Mouse (Mus musculus) hindbrain, embryonic 12.5 days (tissue): ENCODE results near the gene Eif5b. TPM values are rescaled to one million over a fixed set of nuclear protein-coding genes. Genes with fewer than 3 reads are reported as not detected.
"Not testable (repeated sequence)": the region's sequence is repeated elsewhere in the genome, so short reads cannot be mapped to it uniquely, and the experiment has no call there.

Experiments used
- ATAC-seq: fragments of 200-750 bp; cut with Nextera tagmentation; 2 replicates; pipeline ENCODE4 v1.8.0; 2017; ENCODE audit warnings: moderate TSS enrichment; ENCODE audit not compliant: low FRiP score
- H3K27ac ChIP-seq: fragments of 300-500 bp; sonication (generic); 2 replicates; pipeline ENCODE4 v1.5.1; 2016; ENCODE audit warnings: mild to moderate bottlenecking
- H3K27me3 ChIP-seq: fragments of 300-500 bp; sonication (generic); 2 replicates; pipeline ENCODE4 v1.6.1; 2016; ENCODE audit warnings: mild to moderate bottlenecking
- H3K36me3 ChIP-seq: fragments of 300-500 bp; sonication (generic); 2 replicates; pipeline ENCODE4 v1.6.1; 2016; ENCODE audit warnings: mild to moderate bottlenecking
- H3K4me1 ChIP-seq: fragments of 300-500 bp; sonication (generic); 2 replicates; pipeline ENCODE4 v1.6.1; 2016
- H3K4me2 ChIP-seq: fragments of 300-500 bp; sonication (generic); replicated peaks from 2 replicates; pipeline ENCODE4 v1.6.1; 2016; ENCODE audit warnings: mild to moderate bottlenecking
- H3K4me3 ChIP-seq: fragments of 300-500 bp; sonication (generic); 2 replicates; pipeline ENCODE4 v1.5.1; 2016; ENCODE audit warnings: mild to moderate bottlenecking
- H3K9ac ChIP-seq: fragments of 300-500 bp; sonication (generic); 2 replicates; pipeline ENCODE4 v1.6.1; 2016; ENCODE audit warnings: mild to moderate bottlenecking, moderate library complexity
- H3K9me3 ChIP-seq: fragments of 300-500 bp; sonication (generic); replicated peaks from 2 replicates; pipeline ENCODE4 v1.6.1; 2016; ENCODE audit warnings: mild to moderate bottlenecking
- whole genome bisulfite sequencing: fragments of 180-500 bp; shearing (Covaris S2); methylation state at CpG from one replicate; pipeline ENCODE4 v1.1.7; 2016; 5-methylcytosine and 5-hydroxymethylcytosine counted together
- polyA plus RNA-seq: library from polyadenylated mRNA; unstranded; fragments of >200 nt; fragmentation: Nextera tagmentation; extraction: Ambion mirVana; gene quantifications from 2 replicates; pipeline ENCODE4 v1.2.1, GENCODE M21; 2016

Gene Eif5b
- polyA plus RNA-seq, 1 experiment from 2014 or later, result 31.3 TPM

DNA sequence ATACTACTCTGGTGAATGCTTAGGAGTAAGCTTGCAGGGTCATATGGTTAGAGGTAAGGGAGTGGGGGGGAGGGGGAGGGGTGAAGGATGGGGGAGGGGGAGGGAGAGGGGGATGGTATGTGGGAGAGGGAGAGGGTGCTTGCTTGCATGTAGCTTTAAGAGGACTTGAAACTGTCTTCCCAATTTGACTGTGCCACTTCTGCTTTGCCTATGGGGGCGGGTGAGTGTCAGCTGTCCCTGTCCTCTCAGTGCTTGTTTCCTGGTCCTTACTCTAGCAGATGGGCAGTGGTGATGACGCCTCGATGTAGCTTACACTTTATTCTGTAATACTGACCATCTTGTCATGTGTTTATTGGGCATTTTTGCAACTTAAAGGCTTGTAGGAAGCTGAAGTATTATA lies 14.3 kb downstream of the Eif5b start:
- no peak for ATAC-seq
- Histone ChIP-seq H3K27me3 (no peaks in the 10 kb centered on the region), H3K4me2 (no peak overlapping the region), H3K27ac (no peak overlapping the region), H3K4me1 (no peaks in the 10 kb centered on the region), H3K36me3 (no peaks in the 10 kb centered on the region), H3K9ac (no peak overlapping the region), H3K9me3 (no peaks in the 10 kb centered on the region), H3K4me3 (no peak overlapping the region)
- 86% methylated on average over 3 of the region's 3 CpGs for WGBS

- Histone ChIP-seq H3K4me1 (no peaks in the 10 kb centered on the region), H3K4me2 (no peak overlapping the region), H3K27ac (no peak overlapping the region), H3K27me3 (no peaks in the 10 kb centered on the region), H3K9ac (no peak overlapping the region), H3K9me3 (no peaks in the 10 kb centered on the region), H3K4me3 (no peak overlapping the region), H3K36me3 (no peaks in the 10 kb centered on the region)
- ATAC-seq, result no peak
Measured at GRCm38 (mm10) chr1:38012509-38012908, 14.7 kb downstream of the Eif5b start.

- Histone ChIP-seq H3K4me1 (no peaks in the 10 kb centered on the region), H3K27me3 (no peaks in the 10 kb centered on the region), H3K36me3 (peaks cover 14% of the 10 kb centered on the region), H3K27ac (no peak overlapping the region), H3K9ac (no peak overlapping the region), H3K4me3 (no peak overlapping the region), H3K9me3 (no peaks in the 10 kb centered on the region), H3K4me2 (no peak overlapping the region)
- WGBS, result 96% methylated on average over 2 of the region's 2 CpGs
- ATAC-seq, result no peak
Measured at GRCm38 (mm10) chr1:38014551-38015203, 16.9 kb downstream of the Eif5b start.

GRCm38 (mm10) chr1:38027301-38027700 lies 29.5 kb downstream of the Eif5b start:
- 94% methylated on average over 7 of the region's 7 CpGs for WGBS
- Histone ChIP-seq H3K9me3 (no peaks in the 10 kb centered on the region), H3K9ac (no peak overlapping the region), H3K36me3 (peaks cover 30% of the 10 kb centered on the region), H3K4me1 (no peaks in the 10 kb centered on the region), H3K27ac (no peak overlapping the region), H3K27me3 (no peaks in the 10 kb centered on the region), H3K4me2 (no peak overlapping the region), H3K4me3 (no peak overlapping the region)
- no peak for ATAC-seq

- Histone ChIP-seq H3K27ac (no peak overlapping the region), H3K4me3 (no peak overlapping the region), H3K4me2 (no peak overlapping the region), H3K27me3 (no peaks in the 10 kb centered on the region), H3K36me3 (peaks cover 35% of the 10 kb centered on the region), H3K9ac (no peak overlapping the region), H3K4me1 (no peaks in the 10 kb centered on the region), H3K9me3 (no peaks in the 10 kb centered on the region)
- no peak for ATAC-seq
- WGBS, result 94% methylated on average over 5 of the region's 5 CpGs
Measured at GRCm38 (mm10) chr1:38031391-38031790, 33.6 kb downstream of the Eif5b start.

GRCm38 (mm10) chr1:38035521-38035920 lies 37.7 kb downstream of the Eif5b start:
- ATAC-seq, result no peak
- H3K36me3 ChIP-seq, result peaks cover 70% of the 10 kb centered on the region
- 89% methylated on average over 4 of the region's 4 CpGs for WGBS
- no peaks in the 10 kb centered on the region for H3K4me1 ChIP-seq
- H3K27me3 ChIP-seq, result no peaks in the 10 kb centered on the region
- no peak overlapping the region for H3K4me2 ChIP-seq
- no peaks in the 10 kb centered on the region for H3K9me3 ChIP-seq
- H3K9ac ChIP-seq, result no peak overlapping the region
- H3K27ac ChIP-seq, result no peak overlapping the region
- H3K4me3 ChIP-seq, result no peak overlapping the region

- 94% methylated on average over 5 of the region's 5 CpGs for WGBS
- H3K36me3 ChIP-seq, result peaks cover 79% of the 10 kb centered on the region
- ATAC-seq, result no peak
Measured at GRCm38 (mm10) chr1:38037375-38037774, 39.6 kb downstream of the Eif5b start.

DNA sequence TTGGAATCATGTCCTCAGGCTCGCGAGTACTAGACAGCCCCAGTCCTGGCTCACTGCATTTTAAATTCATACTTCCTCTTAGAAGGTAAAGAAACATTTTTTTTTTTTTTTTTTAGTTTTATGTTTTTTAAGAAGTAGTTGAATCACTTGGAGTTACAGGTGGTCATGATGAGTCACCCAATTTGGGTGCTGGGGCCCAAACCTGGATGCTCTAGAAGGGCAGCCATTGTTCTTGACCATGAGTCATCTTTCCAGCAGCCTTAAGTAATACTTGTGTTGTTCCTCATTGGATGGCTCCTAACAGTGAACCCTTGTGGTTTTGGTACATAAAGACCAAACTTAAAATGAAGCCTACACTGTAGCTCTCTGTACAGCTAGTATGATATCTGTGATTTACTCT lies 41.1 kb downstream of the Eif5b start:
- no peak for ATAC-seq
- WGBS, result 97% methylated on average over 2 of the region's 2 CpGs
- Histone ChIP-seq H3K36me3 (peaks cover 77% of the 10 kb centered on the region), H3K4me2 (no peak overlapping the region), H3K4me3 (no peak overlapping the region), H3K4me1 (no peaks in the 10 kb centered on the region), H3K27ac (no peak overlapping the region), H3K9ac (no peak overlapping the region), H3K9me3 (no peaks in the 10 kb centered on the region), H3K27me3 (no peaks in the 10 kb centered on the region)

More at GRCm38 (mm10) chr1:38037375-38037774, 39.6 kb downstream of the Eif5b start:
- Histone ChIP-seq H3K4me3 (no peak overlapping the region), H3K4me2 (no peak overlapping the region), H3K9me3 (no peaks in the 10 kb centered on the region), H3K4me1 (no peaks in the 10 kb centered on the region), H3K27me3 (no peaks in the 10 kb centered on the region), H3K27ac (no peak overlapping the region), H3K9ac (no peak overlapping the region)

GRCm38 (mm10) chr1:38048121-38048520 lies 50.3 kb downstream of the Eif5b start:
- Histone ChIP-seq H3K4me3 (no peak overlapping the region), H3K4me1 (no peaks in the 10 kb centered on the region), H3K27me3 (no peaks in the 10 kb centered on the region), H3K27ac (no peak overlapping the region), H3K9ac (no peak overlapping the region), H3K4me2 (no peak overlapping the region), H3K9me3 (no peaks in the 10 kb centered on the region), H3K36me3 (peaks cover 86% of the 10 kb centered on the region)
- 90% methylated on average over 3 of the region's 3 CpGs for WGBS
- ATAC-seq, result no peak

- H3K36me3 ChIP-seq, result peaks cover 94% of the 10 kb centered on the region
- WGBS, result 78% methylated on average over 4 of the region's 4 CpGs
Measured at GRCm38 (mm10) chr1:38049562-38049961, 51.8 kb downstream of the Eif5b start.

GRCm38 (mm10) chr1:38055176-38055575 lies 57.4 kb downstream of the Eif5b start:
- H3K9ac ChIP-seq, result no peak overlapping the region
- no peak for ATAC-seq
- H3K27me3 ChIP-seq, result no peaks in the 10 kb centered on the region
- no peak overlapping the region for H3K4me3 ChIP-seq
- no peaks in the 10 kb centered on the region for H3K9me3 ChIP-seq
- no peaks in the 10 kb centered on the region for H3K4me1 ChIP-seq
- WGBS, result 96% methylated on average over 5 of the region's 5 CpGs
- no peak overlapping the region for H3K27ac ChIP-seq
- H3K36me3 ChIP-seq, result peaks cover 79% of the 10 kb centered on the region
- no peak overlapping the region for H3K4me2 ChIP-seq

More at GRCm38 (mm10) chr1:38049562-38049961, 51.8 kb downstream of the Eif5b start:
- Histone ChIP-seq H3K9me3 (no peaks in the 10 kb centered on the region), H3K27ac (no peak overlapping the region), H3K4me1 (no peaks in the 10 kb centered on the region), H3K27me3 (no peaks in the 10 kb centered on the region), H3K4me2 (no peak overlapping the region), H3K9ac (no peak overlapping the region), H3K4me3 (no peak overlapping the region)
- ATAC-seq, result no peak

DNA sequence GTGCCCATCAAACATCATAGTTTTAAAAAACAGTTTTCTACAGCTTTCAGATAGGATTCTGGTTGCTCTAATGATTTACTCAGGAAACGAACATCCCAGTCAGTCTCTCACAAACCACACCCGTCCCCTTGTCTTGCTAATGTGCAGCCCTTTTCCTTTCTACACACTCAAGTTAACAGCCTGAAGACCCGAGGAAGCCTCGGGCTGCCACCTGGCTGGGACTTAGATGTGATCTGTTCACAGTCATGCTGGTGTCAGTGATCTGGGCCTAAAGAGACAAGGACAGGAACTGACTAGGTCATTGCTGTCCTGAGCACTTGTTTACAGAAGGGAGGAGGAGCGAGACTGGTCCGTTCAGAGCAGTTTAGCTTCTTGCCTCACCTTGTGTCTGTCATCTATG lies 60.6 kb downstream of the Eif5b start:
- ATAC-seq, result no peak
- Histone ChIP-seq H3K4me3 (no peak overlapping the region), H3K9ac (no peak overlapping the region), H3K4me2 (no peak overlapping the region), H3K4me1 (no peaks in the 10 kb centered on the region), H3K36me3 (peaks cover 70% of the 10 kb centered on the region), H3K27ac (no peak overlapping the region), H3K9me3 (no peaks in the 10 kb centered on the region), H3K27me3 (no peaks in the 10 kb centered on the region)
- 83% methylated on average over 6 of the region's 6 CpGs for WGBS

DNA sequence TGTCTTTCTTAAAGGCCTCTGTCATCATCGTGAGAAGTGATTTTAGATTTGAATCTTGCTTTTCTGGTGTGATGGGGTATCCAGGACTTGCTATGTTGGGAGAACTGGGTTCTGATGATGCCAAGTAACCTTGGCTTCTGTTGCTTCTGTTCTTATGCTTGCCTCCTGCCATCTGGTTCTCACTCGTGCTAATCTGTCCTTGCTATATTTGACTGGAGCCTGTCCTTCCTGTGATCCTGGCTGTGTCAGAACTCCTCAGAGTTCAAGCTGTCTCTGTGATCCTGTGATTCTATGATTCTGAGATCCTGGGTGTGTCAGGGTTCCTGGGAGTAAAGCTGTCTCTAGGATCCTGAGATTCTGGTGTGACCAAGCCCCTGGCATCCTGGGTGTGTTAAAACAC lies 64.3 kb downstream of the Eif5b start:
- peaks cover 62% of the 10 kb centered on the region for H3K36me3 ChIP-seq
- ATAC-seq, result not testable (repeated sequence)
- 92% methylated on average over 2 of the region's 2 CpGs for WGBS

More for the DNA sequence above, 64.3 kb downstream of the Eif5b start:
- H3K9me3 ChIP-seq, H3K4me1 ChIP-seq, H3K4me2 ChIP-seq, H3K9ac ChIP-seq, H3K27ac ChIP-seq, H3K4me3 ChIP-seq, H3K27me3 ChIP-seq: not testable (repeated sequence)
